Mouse (Mus musculus) liver, embryonic 13.5 days (tissue): ENCODE data around the gene Hivep2. TPM values are rescaled to one million over a fixed set of nuclear protein-coding genes. Genes with fewer than 3 reads are reported as not detected.
A peak's percentile ranks its signal among the peaks of the same experiment; 100 is the strongest.

Experiments used
- ATAC-seq: fragments of 200-750 bp; cut with Nextera tagmentation; 2 replicates; pipeline ENCODE4 v1.8.0; 2017; ENCODE audit warnings: low read depth, mild to moderate bottlenecking, moderate number of reproducible peaks, moderate library complexity
- DNase-seq: peaks from one replicate; pipeline ENCODE4 v3.0.0; 2022
- H3K27ac ChIP-seq: fragments of 300-500 bp; sonication (generic); 2 replicates; pipeline ENCODE4 v1.5.1; 2015; ENCODE audit warnings: moderate library complexity, mild to moderate bottlenecking, inconsistent platforms
- H3K27me3 ChIP-seq: fragments of 300-500 bp; sonication (generic); 2 replicates; pipeline ENCODE4 v1.6.1; 2015; ENCODE audit warnings: mild to moderate bottlenecking, inconsistent platforms
- H3K36me3 ChIP-seq: fragments of 300-500 bp; sonication (generic); 2 replicates; pipeline ENCODE4 v1.6.1; 2015; ENCODE audit warnings: mild to moderate bottlenecking, inconsistent platforms
- H3K4me1 ChIP-seq: fragments of 300-500 bp; sonication (generic); replicated peaks from 2 replicates; pipeline ENCODE4 v1.6.1; 2015; ENCODE audit warnings: inconsistent platforms
- H3K4me2 ChIP-seq: fragments of 300-500 bp; sonication (generic); 2 replicates; pipeline ENCODE4 v1.6.1; 2015; ENCODE audit warnings: inconsistent platforms, mild to moderate bottlenecking, moderate library complexity
- H3K4me3 ChIP-seq: fragments of 300-500 bp; sonication (generic); replicated peaks from 2 replicates; pipeline ENCODE4 v1.5.1; 2015; ENCODE audit warnings: mild to moderate bottlenecking, inconsistent platforms
- H3K9ac ChIP-seq: fragments of 300-500 bp; sonication (generic); 2 replicates; pipeline ENCODE4 v1.6.1; 2015; ENCODE audit warnings: mild to moderate bottlenecking, inconsistent platforms
- H3K9me3 ChIP-seq: fragments of 300-500 bp; sonication (generic); replicated peaks from 2 replicates; pipeline ENCODE4 v1.6.1; 2016; ENCODE audit warnings: inconsistent platforms
- WGBS: fragments of 180-500 bp; shearing (Covaris S2); methylation state at CpG from one replicate; pipeline ENCODE4 v1.1.7; 2015; ENCODE audit not compliant: insufficient replicate concordance; 5-methylcytosine and 5-hydroxymethylcytosine counted together
- polyA plus RNA-seq: library from polyadenylated mRNA; unstranded; fragments of >200 nt; fragmentation: Nextera tagmentation; extraction: Ambion mirVana; gene quantifications from 2 replicates; pipeline ENCODE4 v1.2.1, GENCODE M21; 2015

The Hivep2 gene
- polyA plus RNA-seq, 1 experiment from 2014 or later, result 0.43 TPM

GRCm38 (mm10) chr10:14064759-14065395 lies 99.0 kb downstream of the Hivep2 start:
- ATAC-seq (no peak), DNase-seq (no peak)
- Histone ChIP-seq H3K4me1 (no peaks in the 10 kb centered on the region), H3K4me3 (no peak overlapping the region), H3K9ac (no peak overlapping the region), H3K9me3 (no peaks in the 10 kb centered on the region), H3K27me3 (no peaks in the 10 kb centered on the region), H3K36me3 (no peaks in the 10 kb centered on the region), H3K4me2 (no peak overlapping the region), H3K27ac (no peak overlapping the region)
- WGBS, result 60% methylated on average over 15 of the region's 15 CpGs

DNA sequence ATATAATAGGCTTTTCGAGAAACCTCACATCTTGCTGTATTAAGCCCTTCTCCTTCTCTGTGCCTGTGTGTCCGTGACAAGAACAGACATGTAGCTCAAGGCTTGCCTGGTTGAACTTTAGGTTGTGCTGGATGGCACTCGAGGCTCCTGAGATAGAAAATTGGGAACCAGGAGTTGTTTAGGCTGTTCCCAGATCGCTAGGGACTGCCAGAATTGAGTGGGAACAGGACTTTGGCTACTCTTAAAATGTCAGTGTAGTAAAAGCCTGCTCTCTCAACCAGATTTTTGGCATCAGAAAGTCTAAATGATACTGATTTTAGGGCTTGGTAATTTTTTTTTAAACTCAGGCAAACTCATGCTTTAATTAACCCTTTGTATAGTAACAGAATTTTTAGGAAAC lies 101.9 kb downstream of the Hivep2 start:
- Histone ChIP-seq H3K4me3 (no peak overlapping the region), H3K9ac (no peak overlapping the region), H3K36me3 (no peaks in the 10 kb centered on the region), H3K9me3 (no peaks in the 10 kb centered on the region), H3K4me2 (no peak overlapping the region), H3K4me1 (no peaks in the 10 kb centered on the region), H3K27ac (no peak overlapping the region), H3K27me3 (no peaks in the 10 kb centered on the region)
- WGBS, result 60% methylated on average over 4 of the region's 4 CpGs
- DNase-seq, result no peak
- ATAC-seq, result no peak

DNA sequence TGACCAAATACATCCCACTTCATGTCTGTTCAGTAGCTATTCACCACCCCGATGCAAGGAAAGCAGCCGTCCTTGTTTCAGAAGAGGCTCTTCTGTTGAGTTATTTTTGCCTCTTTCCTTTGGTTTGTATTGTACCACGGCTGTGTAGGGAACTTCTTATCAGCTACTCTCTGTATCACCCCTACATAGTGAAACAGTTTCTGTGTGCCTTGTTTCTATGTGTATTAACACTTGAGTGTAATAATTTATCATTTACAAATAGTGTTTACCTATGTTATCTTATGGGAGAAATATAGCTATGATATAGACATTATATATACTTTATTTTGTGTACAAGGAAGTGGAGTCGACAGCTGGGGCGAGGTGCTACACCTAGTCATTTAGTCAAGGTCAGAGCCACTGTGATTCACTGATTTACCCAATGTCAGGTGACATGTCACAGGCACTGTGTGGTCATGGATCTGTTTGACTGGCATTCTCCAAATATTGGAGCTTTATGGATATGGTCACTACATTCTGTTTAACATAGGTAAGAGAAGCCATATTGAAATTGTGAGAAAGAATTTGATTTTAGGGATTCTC lies 104.7 kb downstream of the Hivep2 start:
- Histone ChIP-seq H3K4me2 (no peak overlapping the region), H3K27me3 (no peaks in the 10 kb centered on the region), H3K9ac (no peak overlapping the region), H3K36me3 (no peaks in the 10 kb centered on the region), H3K9me3 (no peaks in the 10 kb centered on the region), H3K27ac (no peak overlapping the region), H3K4me3 (no peak overlapping the region), H3K4me1 (no peaks in the 10 kb centered on the region)
- DNase-seq, result no peak
- 61% methylated on average over 5 of the region's 5 CpGs for WGBS
- no peak for ATAC-seq

GRCm38 (mm10) chr10:14072504-14072903 lies 106.6 kb downstream of the Hivep2 start:
- H3K4me2 ChIP-seq, result no peak overlapping the region
- H3K27me3 ChIP-seq, result no peaks in the 10 kb centered on the region
- no peaks in the 10 kb centered on the region for H3K9me3 ChIP-seq
- DNase-seq, result no peak
- H3K36me3 ChIP-seq, result no peaks in the 10 kb centered on the region
- H3K27ac ChIP-seq, result no peak overlapping the region
- H3K9ac ChIP-seq, result no peak overlapping the region
- 54% methylated on average over 3 of the region's 3 CpGs for WGBS
- H3K4me3 ChIP-seq, result no peak overlapping the region
- no peaks in the 10 kb centered on the region for H3K4me1 ChIP-seq
- ATAC-seq, result no peak

DNA sequence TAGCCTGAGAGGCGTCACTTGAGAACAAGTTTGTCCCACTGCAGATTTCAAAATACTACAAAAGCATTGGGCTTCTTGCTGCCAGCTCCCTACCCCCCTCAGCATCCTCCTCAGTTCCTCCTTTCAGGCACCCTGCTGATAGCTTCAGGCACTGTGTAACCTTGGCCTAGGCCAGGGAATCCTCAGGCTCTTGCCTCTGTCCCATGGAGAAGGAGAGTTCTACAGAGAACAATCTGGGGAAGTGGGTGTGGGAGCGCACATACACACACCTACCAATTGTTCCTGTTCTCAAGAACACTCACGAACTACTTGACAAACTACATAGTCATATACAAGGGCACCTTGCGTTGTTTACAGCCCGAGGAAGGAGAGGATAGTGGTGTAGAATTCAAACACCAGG lies 109.9 kb downstream of the Hivep2 start:
- Histone ChIP-seq H3K9me3 (no peaks in the 10 kb centered on the region), H3K27me3 (no peaks in the 10 kb centered on the region), H3K4me2 (no peak overlapping the region), H3K9ac (no peak overlapping the region), H3K4me1 (no peaks in the 10 kb centered on the region), H3K27ac (no peak overlapping the region), H3K4me3 (no peak overlapping the region), H3K36me3 (no peaks in the 10 kb centered on the region)
- 74% methylated on average over 5 of the region's 5 CpGs for WGBS
- no peak for DNase-seq
- no peak for ATAC-seq

DNA sequence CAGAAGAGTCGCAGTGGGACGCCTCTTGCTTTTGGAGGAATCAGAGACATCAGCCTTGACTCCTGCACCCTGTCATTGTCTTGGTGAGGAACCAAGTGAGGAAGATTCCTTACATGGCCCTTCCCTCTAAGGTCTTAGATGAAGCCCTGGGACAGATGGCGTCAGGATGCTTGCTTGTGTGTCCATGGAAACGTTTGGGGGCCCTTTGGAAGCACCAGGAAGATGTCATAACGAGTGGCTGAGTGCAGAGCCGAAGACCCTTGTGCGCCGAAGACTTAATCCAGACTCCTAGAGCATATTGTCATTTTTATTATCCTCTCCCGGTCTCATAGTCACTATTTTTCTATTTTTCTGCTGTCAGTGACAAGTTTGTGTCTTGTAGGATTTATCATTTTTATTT lies 111.0 kb downstream of the Hivep2 start:
- Histone ChIP-seq H3K4me3 (no peak overlapping the region), H3K27me3 (no peaks in the 10 kb centered on the region), H3K27ac (no peak overlapping the region), H3K9me3 (no peaks in the 10 kb centered on the region), H3K4me1 (no peaks in the 10 kb centered on the region), H3K4me2 (no peak overlapping the region), H3K9ac (no peak overlapping the region), H3K36me3 (no peaks in the 10 kb centered on the region)
- ATAC-seq (no peak), DNase-seq (no peak)
- WGBS, result 68% methylated on average over 9 of the region's 9 CpGs

GRCm38 (mm10) chr10:14080830-14081229 lies 115.0 kb downstream of the Hivep2 start:
- Histone ChIP-seq H3K4me1 (peaks cover 1% of the 10 kb centered on the region; the same call in 1 of the 2 replicates), H3K27ac (no peak overlapping the region), H3K4me3 (no peak overlapping the region), H3K27me3 (no peaks in the 10 kb centered on the region), H3K9ac (no peak overlapping the region), H3K4me2 (no peak overlapping the region), H3K36me3 (no peaks in the 10 kb centered on the region), H3K9me3 (no peaks in the 10 kb centered on the region)
- ATAC-seq (no peak), DNase-seq (no peak)
- WGBS, result 58% methylated on average over 6 of the region's 6 CpGs

- Histone ChIP-seq H3K4me3 (no peak overlapping the region), H3K4me1 (peaks cover 7% of the 10 kb centered on the region; the same call in 1 of the 2 replicates), H3K4me2 (no peak overlapping the region), H3K27ac (no peak overlapping the region), H3K9ac (no peak overlapping the region), H3K36me3 (no peaks in the 10 kb centered on the region), H3K9me3 (no peaks in the 10 kb centered on the region), H3K27me3 (no peaks in the 10 kb centered on the region)
- ATAC-seq (no peak), DNase-seq (no peak)
- 61% methylated on average over 3 of the region's 3 CpGs for WGBS
These were observed 115.9 kb downstream of the Hivep2 start for GRCm38 (mm10) chr10:14081824-14082223.

GRCm38 (mm10) chr10:14082275-14082674 lies 116.4 kb downstream of the Hivep2 start:
- Histone ChIP-seq H3K9ac (no peak overlapping the region), H3K4me1 (peaks cover 7% of the 10 kb centered on the region; the same call in 1 of the 2 replicates), H3K27me3 (no peaks in the 10 kb centered on the region), H3K36me3 (no peaks in the 10 kb centered on the region), H3K9me3 (no peaks in the 10 kb centered on the region), H3K4me2 (no peak overlapping the region), H3K27ac (no peak overlapping the region), H3K4me3 (no peak overlapping the region)
- 40% methylated on average over 3 of the region's 3 CpGs for WGBS
- ATAC-seq, result no peak
- no peak for DNase-seq

GRCm38 (mm10) chr10:14085241-14085659 lies 119.4 kb downstream of the Hivep2 start:
- Histone ChIP-seq H3K4me3 (no peak overlapping the region), H3K4me2 (no peak overlapping the region), H3K9ac (no peak overlapping the region), H3K27ac (no peak overlapping the region), H3K9me3 (no peaks in the 10 kb centered on the region), H3K36me3 (no peaks in the 10 kb centered on the region), H3K4me1 (peaks cover 7% of the 10 kb centered on the region; the same call in 1 of the 2 replicates), H3K27me3 (no peaks in the 10 kb centered on the region)
- ATAC-seq (no peak), DNase-seq (no peak)
- 72% methylated on average over 12 of the region's 12 CpGs for WGBS

GRCm38 (mm10) chr10:14085882-14086515 lies 120.1 kb downstream of the Hivep2 start:
- 27% methylated on average over 10 of the region's 10 CpGs for WGBS
- DNase-seq (no peak), ATAC-seq (no peak)
- no peak overlapping the region for H3K27ac ChIP-seq
- peak overlapping the region; percentile 36 for H3K9ac ChIP-seq
- H3K4me3 ChIP-seq, result peak overlapping the region; percentile 38
- peaks cover 7% of the 10 kb centered on the region; the same call in 1 of the 2 replicates for H3K4me1 ChIP-seq
- H3K9me3 ChIP-seq, result no peaks in the 10 kb centered on the region
- H3K27me3 ChIP-seq, result no peaks in the 10 kb centered on the region
- H3K36me3 ChIP-seq, result no peaks in the 10 kb centered on the region
- peak overlapping the region; percentile 53 for H3K4me2 ChIP-seq
